Mouse (Mus musculus) liver, embryonic 14.5 days (tissue): ENCODE measurements around the gene Mipol1.

Source experiments
- CTCF ChIP-seq: IDR thresholded peaks from 2 replicates; pipeline ENCODE4 v1.5.1; 2016; ENCODE audit warnings: antibody characterized with exemption, low read depth, control low read depth
- EP300 ChIP-seq: IDR thresholded peaks from 2 replicates; pipeline ENCODE4 v1.6.1; 2016; ENCODE audit warnings: antibody characterized with exemption, low read depth

- no peak for TF ChIP-seq CTCF
- TF ChIP-seq EP300 = no peak
Measured at GRCm38 (mm10) chr12:57400186-57400585, 170.0 kb downstream of the Mipol1 start.
